Comparison of ENCODE assay signal across 8 mouse cellular contexts in genomic region chr4:155992906-155993547, GRCm38 (mm10). TPM values are rescaled to one million over a fixed set of nuclear protein-coding genes. Genes with fewer than 3 reads are reported as not detected.
A peak's percentile ranks its signal among the peaks of the same experiment; 100 is the strongest.
DNase-seq lines count a peak whose midpoint lies in the region; ATAC-seq lines count a peak whose summit lies in the region.

No protein-coding gene starts in this region.

- WGBS in forebrain, embryonic 12.5 days = under 1% methylated on average over 70 of the region's 70 CpGs
- under 1% methylated on average over 70 of the region's 70 CpGs for WGBS in liver, embryonic 16.5 days (ENCODE audit: insufficient replicate concordance)
- WGBS in neural tube, embryonic 12.5 days = under 1% methylated on average over 70 of the region's 70 CpGs

- H3K4me2 ChIP-seq in forebrain, embryonic 12.5 days = peak overlapping the region; percentile 62
- peak overlapping the region; percentile 81 for H3K4me2 ChIP-seq in liver, embryonic 16.5 days (ENCODE audit: low read depth, low read length)
- peak overlapping the region; percentile 78 for H3K4me2 ChIP-seq in neural tube, embryonic 12.5 days (replicated peaks)

- peak overlapping the region; percentile 73 for H3K4me3 ChIP-seq in forebrain, embryonic 12.5 days (replicated peaks)
- H3K4me3 ChIP-seq in liver, embryonic 16.5 days (ENCODE audit: low read depth, low read length) = peak overlapping the region; percentile 85
- peak overlapping the region; percentile 81 for H3K4me3 ChIP-seq in neural tube, embryonic 12.5 days

- peak overlapping the region; percentile 95 for H3K27ac ChIP-seq in forebrain, embryonic 12.5 days
- peak overlapping the region; percentile 98 for H3K27ac ChIP-seq in liver, embryonic 16.5 days (ENCODE audit: low read length)
- H3K27ac ChIP-seq in neural tube, embryonic 12.5 days = peak overlapping the region; percentile 64

- H3K9ac ChIP-seq in forebrain, embryonic 12.5 days = peak overlapping the region; percentile 75
- peak overlapping the region; percentile 91 for H3K9ac ChIP-seq in liver, embryonic 16.5 days (ENCODE audit: low read depth, low read length)
- peak overlapping the region; percentile 83 for H3K9ac ChIP-seq in neural tube, embryonic 12.5 days

- peaks cover 30% of the 10 kb centered on the region for H3K36me3 ChIP-seq in forebrain, embryonic 12.5 days (replicated peaks)
- H3K36me3 ChIP-seq in liver, embryonic 16.5 days (ENCODE audit: control insufficient read depth, insufficient read depth) = peaks cover 11% of the 10 kb centered on the region
- H3K36me3 ChIP-seq in neural tube, embryonic 12.5 days = peaks cover 24% of the 10 kb centered on the region

- peak; percentile 95 for DNase-seq in ES-CJ7 (ENCODE audit: low read depth, low spot score)
- peak; percentile 96 for DNase-seq in c-Kit-positive CD71-positive TER-119-positive erythroid progenitor cells, embryonic 14.5 days (ENCODE audit: low spot score)
- DNase-seq in heart, postnatal 10 days = peak; percentile 98 to 99
- DNase-seq in kidney, postnatal 4 days = peak; percentile 97 to 98
- DNase-seq in thymus, adult 18-20 months = peak; percentile 87 to 93

- H3K4me1 ChIP-seq in forebrain, embryonic 12.5 days = peaks cover 26% of the 10 kb centered on the region
- H3K4me1 ChIP-seq in liver, embryonic 16.5 days (ENCODE audit: control insufficient read depth, low read depth, low read length) = peaks cover 52% of the 10 kb centered on the region
- peaks cover 24% of the 10 kb centered on the region for H3K4me1 ChIP-seq in neural tube, embryonic 12.5 days

- no peaks in the 10 kb centered on the region for H3K27me3 ChIP-seq in forebrain, embryonic 12.5 days
- no peaks in the 10 kb centered on the region for H3K27me3 ChIP-seq in liver, embryonic 16.5 days (ENCODE audit: control insufficient read depth, insufficient read depth, low read depth, low read length)
- no peaks in the 10 kb centered on the region for H3K27me3 ChIP-seq in neural tube, embryonic 12.5 days (replicated peaks)

- intact Hi-C loops in heart, postnatal 10 days (cut with DNase I) = no loop called here

- H3K9me3 ChIP-seq in forebrain, embryonic 12.5 days = no peaks in the 10 kb centered on the region
- H3K9me3 ChIP-seq in liver, embryonic 16.5 days (replicated peaks; ENCODE audit: control insufficient read depth, low read length) = no peaks in the 10 kb centered on the region
- H3K9me3 ChIP-seq in neural tube, embryonic 12.5 days = no peaks in the 10 kb centered on the region

- ATAC-seq in forebrain, embryonic 12.5 days (ENCODE audit: low FRiP score) = peak; percentile 90
- peak; percentile 79 for ATAC-seq in liver, embryonic 16.5 days (ENCODE audit: low read depth)
- ATAC-seq in neural tube, embryonic 12.5 days (ENCODE audit: low FRiP score, low read depth) = peak; percentile 84

RNA-seq across cellular contexts. Expression of gene Sdf4, which starts 0.4 kb away (rescaled TPM):
- polyA plus RNA-seq in forebrain, embryonic 12.5 days (2016; fragmentation: Nextera tagmentation; extraction: Ambion mirVana) = 115 and 117 TPM in 2 replicates
- 100 to 1,000 TPM; 105 to 108 TPM for total RNA-seq in heart, postnatal 10 days (2021)
- 73.2 and 78.7 TPM in 2 replicates for polyA plus RNA-seq in liver, embryonic 16.5 days (2015; fragmentation: Nextera tagmentation; extraction: Ambion mirVana)
- 129 and 133 TPM in 2 replicates for polyA plus RNA-seq in neural tube, embryonic 12.5 days (2016; fragmentation: Nextera tagmentation; extraction: Ambion mirVana)

RNA-seq across cellular contexts. Expression of gene B3galt6, which starts 0.6 kb away (rescaled TPM):
- 16.4 and 18.6 TPM in 2 replicates for polyA plus RNA-seq in forebrain, embryonic 12.5 days (2016; fragmentation: Nextera tagmentation; extraction: Ambion mirVana)
- total RNA-seq in heart, postnatal 10 days (2021) = 1 to 10 TPM; 3.4 to 3.7 TPM
- polyA plus RNA-seq in liver, embryonic 16.5 days (2015; fragmentation: Nextera tagmentation; extraction: Ambion mirVana) = 3.3 and 3.6 TPM in 2 replicates
- polyA plus RNA-seq in neural tube, embryonic 12.5 days (2016; fragmentation: Nextera tagmentation; extraction: Ambion mirVana) = 20.2 and 20.6 TPM in 2 replicates

RNA-seq across cellular contexts. Expression of gene Tnfrsf4, which starts 20.6 kb away (rescaled TPM):
- 0.70 and 1.2 TPM in 2 replicates for polyA plus RNA-seq in forebrain, embryonic 12.5 days (2016; fragmentation: Nextera tagmentation; extraction: Ambion mirVana)
- total RNA-seq in heart, postnatal 10 days (2021) = under 1 TPM; 0.62 to 0.93 TPM
- polyA plus RNA-seq in liver, embryonic 16.5 days (2015; fragmentation: Nextera tagmentation; extraction: Ambion mirVana) = 0.22 and 0.37 TPM in 2 replicates
- polyA plus RNA-seq in neural tube, embryonic 12.5 days (2016; fragmentation: Nextera tagmentation; extraction: Ambion mirVana) = 0.52 and 0.81 TPM in 2 replicates

RNA-seq across cellular contexts. Expression of gene C1qtnf12, which starts 30.9 kb away (rescaled TPM):
- 10.9 and 11.6 TPM in 2 replicates for polyA plus RNA-seq in forebrain, embryonic 12.5 days (2016; fragmentation: Nextera tagmentation; extraction: Ambion mirVana)
- 10 to 100 TPM; 17.8 to 24.8 TPM for total RNA-seq in heart, postnatal 10 days (2021)
- 57.4 and 60.0 TPM in 2 replicates for polyA plus RNA-seq in liver, embryonic 16.5 days (2015; fragmentation: Nextera tagmentation; extraction: Ambion mirVana)
- polyA plus RNA-seq in neural tube, embryonic 12.5 days (2016; fragmentation: Nextera tagmentation; extraction: Ambion mirVana) = 17.2 and 19.0 TPM in 2 replicates

RNA-seq across cellular contexts. Expression of gene Tnfrsf18, which starts 32.9 kb away (rescaled TPM):
- polyA plus RNA-seq in forebrain, embryonic 12.5 days (2016; fragmentation: Nextera tagmentation; extraction: Ambion mirVana) = 1.3 and 1.4 TPM in 2 replicates
- total RNA-seq in heart, postnatal 10 days (2021) = under 1 TPM in 1 of 2 experiments, not detected in 1; 0.29 TPM
- 0.58 and 0.68 TPM in 2 replicates for polyA plus RNA-seq in liver, embryonic 16.5 days (2015; fragmentation: Nextera tagmentation; extraction: Ambion mirVana)
- 1.6 and 2.0 TPM in 2 replicates for polyA plus RNA-seq in neural tube, embryonic 12.5 days (2016; fragmentation: Nextera tagmentation; extraction: Ambion mirVana)

Comparison
In these comparisons a context has a peak if more than half of its experiments do, and no peak if none do; other contexts are left out.
1. Peak in every context shown above with its lines: DNase-seq, ATAC-seq, H3K4me3 ChIP-seq and H3K27ac ChIP-seq.